Mouse (Mus musculus): ENCODE results near the gene Cdkal1.

GRCm38 (mm10) chr13:29838409-29839047 lies 16.9 kb downstream of the Cdkal1 start:
- TF ChIP-seq EP300 (optimal IDR thresholded peaks at IDR 0.05): no peak
- TF ChIP-seq CTCF (IDR thresholded peaks at IDR 0.05; ENCODE audit: low read depth): peak; percentile 90
